Mouse (Mus musculus) CH12.LX (cell line): ENCODE data around the gene Sgpp1.

Experiments used
- CTCF ChIP-seq, 2 experiments: IDR thresholded peaks in 1 of 2; conservative IDR thresholded peaks in 1 of 2; 2 replicates each; pipeline ENCODE4 v1.5.1; 2011 to 2012; ENCODE audit warnings: low read depth in 2 of 2, low read length in 2 of 2, improper control_type of control experiment in 1 of 2, inconsistent platforms in 1 of 2, mild to moderate bottlenecking in 1 of 2, moderate library complexity in 1 of 2
- RCOR1 ChIP-seq: conservative IDR thresholded peaks from 2 replicates; pipeline ENCODE4 v1.6.1; 2012; ENCODE audit warnings: low read depth, mild to moderate bottlenecking, inconsistent platforms, low read length, improper control_type of control experiment

DNA sequence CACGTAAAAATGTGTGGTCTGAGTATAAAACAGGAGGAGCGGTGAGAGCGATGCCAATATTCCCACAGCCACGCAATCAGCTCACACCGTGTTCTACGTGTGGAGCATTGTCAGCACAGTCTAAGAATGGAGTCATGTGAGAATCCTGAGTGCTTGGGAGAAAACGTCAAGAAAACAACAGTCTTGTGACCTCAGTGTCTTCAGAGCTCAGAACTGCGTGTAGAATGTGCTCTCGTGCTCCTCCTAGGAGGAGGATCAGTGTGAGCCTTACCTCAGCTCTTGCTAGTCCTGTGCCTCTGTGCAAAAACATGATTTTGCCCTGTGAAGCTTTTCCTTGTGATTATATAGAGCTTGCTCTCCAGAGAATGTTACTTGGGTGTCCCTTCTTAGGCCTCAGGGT lies 14.5 kb downstream of the Sgpp1 start:
- TF ChIP-seq RCOR1 (no peak), CTCF (conservative IDR thresholded peaks at IDR 0.05 in 1 of 2, IDR thresholded peaks at IDR 0.05 in 1 of 2; ENCODE audit: low read depth in 2 of 2, low read length in 2 of 2) (no peak)
